Mouse (Mus musculus) limb, embryonic 14.5 days (tissue): ENCODE results near the gene E030018B13Rik. TPM values are rescaled to one million over a fixed set of nuclear protein-coding genes. Genes with fewer than 3 reads are reported as not detected.

Experiments
- ATAC-seq: fragments of 200-750 bp; cut with Nextera tagmentation; 2 replicates; pipeline ENCODE4 v1.8.0; 2017; ENCODE audit warnings: low read depth, moderate number of reproducible peaks, moderate TSS enrichment; ENCODE audit not compliant: low FRiP score
- DNase-seq: peaks from one replicate; pipeline ENCODE4 v3.0.0-alpha.2; 2015; ENCODE audit warnings: low spot score
- H3K27ac ChIP-seq: fragments of 300-500 bp; sonication (generic); replicated peaks from 2 replicates; pipeline ENCODE4 v1.5.1; 2014; ENCODE audit warnings: low read depth, mild to moderate bottlenecking, low read length, moderate library complexity, mixed read lengths
- H3K27me3 ChIP-seq: fragments of 300-500 bp; sonication (generic); 2 replicates; pipeline ENCODE4 v1.6.1; 2014; ENCODE audit warnings: low read length, mixed read lengths; ENCODE audit not compliant: control insufficient read depth, insufficient read depth
- H3K36me3 ChIP-seq: fragments of 300-500 bp; sonication (generic); 2 replicates; pipeline ENCODE4 v1.6.1; 2014; ENCODE audit warnings: mild to moderate bottlenecking, low read length, moderate library complexity, mixed read lengths; ENCODE audit not compliant: control insufficient read depth, insufficient read depth
- H3K4me1 ChIP-seq: fragments of 300-500 bp; sonication (generic); 2 replicates; pipeline ENCODE4 v1.6.1; 2014; ENCODE audit warnings: antibody characterized with exemption, low read length, mixed read lengths; ENCODE audit not compliant: control insufficient read depth, insufficient read depth
- H3K4me2 ChIP-seq: fragments of 300-500 bp; sonication (generic); replicated peaks from 2 replicates; pipeline ENCODE4 v1.6.1; 2014; ENCODE audit warnings: low read depth, mild to moderate bottlenecking, low read length, moderate library complexity; ENCODE audit not compliant: severe bottlenecking
- H3K4me3 ChIP-seq: fragments of 300-500 bp; sonication (generic); replicated peaks from 2 replicates; pipeline ENCODE4 v1.5.1; 2014; ENCODE audit warnings: low read length
- H3K9ac ChIP-seq: fragments of 300-500 bp; sonication (generic); 2 replicates; pipeline ENCODE4 v1.6.1; 2014; ENCODE audit warnings: mild to moderate bottlenecking, low read depth, low read length, moderate library complexity; ENCODE audit not compliant: severe bottlenecking
- H3K9me3 ChIP-seq: fragments of 300-500 bp; sonication (generic); 2 replicates; pipeline ENCODE4 v1.6.1; 2016; ENCODE audit warnings: low read length; ENCODE audit not compliant: control insufficient read depth
- POLR2A ChIP-seq: fragments of 200-500 bp; IDR thresholded peaks from 2 replicates; pipeline ENCODE4 v1.8.0; 2012; ENCODE audit warnings: inconsistent platforms, mild to moderate bottlenecking, moderate library complexity, borderline replicate concordance; ENCODE audit not compliant: insufficient read depth, insufficient read length; ENCODE audit errors: extremely low read depth
- whole genome bisulfite sequencing: fragments of 180-500 bp; shearing (Covaris S2); extraction: QIAGEN DNeasy Blood & Tissue Kit; methylation state at CpG from one replicate; pipeline ENCODE4 v1.1.7; 2014; 5-methylcytosine and 5-hydroxymethylcytosine counted together
- polyA plus RNA-seq, 2 experiments: library from polyadenylated mRNA; depleted of rRNA in 1 of 2; stranded (reverse) in 1 of 2; unstranded in 1 of 2; fragments of >200 nt; fragmentation: Nextera tagmentation in 1 of 2; extraction: Ambion mirVana in 1 of 2; gene quantifications; 2 replicates each; pipeline versions ENCODE4 v1.2.1 to v1.2.3; 2012 to 2014

Gene E030018B13Rik
- polyA plus RNA-seq, 2 experiments = not detected

- ATAC-seq (no peak), DNase-seq (no peak)
- Histone ChIP-seq H3K4me3 (no peak overlapping the region), H3K9me3 (no peaks in the 10 kb centered on the region), H3K4me1 (peaks cover 42% of the 10 kb centered on the region), H3K36me3 (no peaks in the 10 kb centered on the region), H3K27ac (peak overlapping the region; percentile 21; the same call in 1 of the 2 replicates), H3K4me2 (no peak overlapping the region), H3K27me3 (no peaks in the 10 kb centered on the region), H3K9ac (no peak overlapping the region)
- no peak for TF ChIP-seq POLR2A
- WGBS = 86% methylated on average over 5 of the region's 5 CpGs
Observed at GRCm38 (mm10) chr7:63907778-63908495, 8.7 kb upstream of the E030018B13Rik start.

DNA sequence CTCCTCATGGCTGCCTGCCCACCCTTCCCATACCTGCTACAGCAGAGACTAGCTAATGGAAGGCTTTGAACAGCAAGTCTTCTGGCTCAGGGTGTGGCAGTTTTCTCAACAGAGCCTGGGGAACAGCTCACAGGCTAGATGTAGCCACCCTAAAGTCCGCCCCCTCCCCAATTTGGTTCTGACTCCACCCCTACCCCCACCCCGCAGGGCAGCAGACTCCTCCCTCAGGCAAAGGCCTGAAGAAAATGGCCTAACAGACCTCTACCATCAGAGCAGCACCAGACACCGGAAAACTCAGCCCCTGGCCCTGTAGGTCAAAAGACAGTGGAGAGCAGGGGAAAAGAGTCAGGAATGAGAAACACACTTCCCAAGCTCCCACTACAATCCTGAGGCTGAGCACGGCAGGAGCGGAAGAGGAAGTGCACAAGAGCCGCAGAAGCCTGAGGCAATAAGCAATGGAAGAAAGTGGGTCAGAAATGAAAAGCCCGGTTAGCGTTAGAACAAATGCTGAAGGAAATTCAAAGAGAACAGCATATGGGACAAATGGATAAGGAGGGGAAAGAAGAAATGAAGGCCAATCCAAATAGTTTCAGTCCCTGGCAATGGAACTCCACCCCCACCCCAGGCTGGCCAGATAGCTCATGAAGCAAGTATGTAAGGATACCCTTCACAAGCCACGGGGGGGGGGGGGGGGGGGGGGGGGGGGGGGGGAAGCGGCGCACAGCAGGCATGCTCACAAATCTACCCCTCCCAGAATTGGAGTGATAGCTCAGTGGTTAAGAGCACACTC lies 8.0 kb upstream of the E030018B13Rik start:
- no peak overlapping the region for H3K4me2 ChIP-seq
- H3K9ac ChIP-seq = no peak overlapping the region

DNA sequence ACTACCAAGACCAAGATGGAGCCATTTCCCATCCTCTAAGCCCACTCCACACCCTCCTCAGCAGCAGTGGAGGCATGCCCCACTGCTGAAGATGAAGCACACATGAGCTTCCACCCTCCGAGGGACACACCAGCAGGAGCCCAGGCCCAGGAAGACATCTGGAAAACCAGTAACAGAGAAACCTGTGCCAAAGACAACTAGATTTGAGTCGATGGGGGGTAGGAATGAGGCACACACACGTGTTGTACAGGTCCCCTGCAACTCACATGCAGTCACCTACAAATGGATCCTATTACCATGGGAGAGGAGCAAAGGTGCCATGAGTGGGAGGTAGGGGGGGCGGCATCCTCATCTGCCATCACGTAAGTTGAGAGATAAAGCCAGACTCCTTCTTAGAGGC lies 6.4 kb upstream of the E030018B13Rik start:
- peaks cover 45% of the 10 kb centered on the region for H3K4me1 ChIP-seq
- H3K4me2 ChIP-seq = no peak overlapping the region
- no peaks in the 10 kb centered on the region for H3K9me3 ChIP-seq
- no peak for TF ChIP-seq POLR2A
- H3K27me3 ChIP-seq = no peaks in the 10 kb centered on the region
- no peak for ATAC-seq
- H3K4me3 ChIP-seq = no peak overlapping the region
- 66% methylated on average over 5 of the region's 5 CpGs for WGBS
- no peaks in the 10 kb centered on the region for H3K36me3 ChIP-seq
- no peak overlapping the region for H3K27ac ChIP-seq
- no peak for DNase-seq
- no peak overlapping the region for H3K9ac ChIP-seq

More for the DNA sequence above, 8.0 kb upstream of the E030018B13Rik start:
- Histone ChIP-seq H3K36me3 (no peaks in the 10 kb centered on the region), H3K9me3 (no peaks in the 10 kb centered on the region), H3K27me3 (no peaks in the 10 kb centered on the region), H3K4me3 (no peak overlapping the region), H3K27ac (peak overlapping the region; percentile 44), H3K4me1 (peaks cover 47% of the 10 kb centered on the region)
- WGBS = 25% methylated on average over 8 of the region's 11 CpGs
- TF ChIP-seq POLR2A = no peak
- no peak for ATAC-seq
- DNase-seq = no peak

DNA sequence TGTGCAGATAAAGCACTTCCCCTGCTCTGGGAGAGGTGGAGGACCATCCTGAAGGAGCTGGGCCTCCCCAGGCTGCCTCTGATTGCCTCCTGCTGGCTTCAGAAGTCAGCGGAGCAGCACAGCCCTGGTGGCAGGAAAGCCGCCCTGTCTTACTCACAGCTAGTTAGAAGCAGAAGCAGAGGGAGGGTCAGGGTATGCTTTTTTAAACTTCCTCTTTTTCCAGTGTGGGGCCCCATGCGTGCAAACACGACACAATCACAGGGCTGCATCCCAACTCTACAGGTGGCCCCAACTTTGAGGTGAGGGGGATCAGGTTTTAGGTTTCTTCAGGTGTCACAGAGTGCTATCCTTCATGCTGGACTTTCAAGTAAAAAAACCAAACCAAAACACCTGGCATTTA lies 5.7 kb upstream of the E030018B13Rik start:
- WGBS = 40% methylated on average over 4 of the region's 4 CpGs
- ATAC-seq (no peak), DNase-seq (no peak)
- no peak overlapping the region for H3K4me2 ChIP-seq
- TF ChIP-seq POLR2A = no peak
- no peaks in the 10 kb centered on the region for H3K9me3 ChIP-seq
- H3K4me3 ChIP-seq = no peak overlapping the region
- H3K27me3 ChIP-seq = no peaks in the 10 kb centered on the region
- H3K27ac ChIP-seq = no peak overlapping the region
- no peak overlapping the region for H3K9ac ChIP-seq
- H3K36me3 ChIP-seq = no peaks in the 10 kb centered on the region
- peaks cover 45% of the 10 kb centered on the region for H3K4me1 ChIP-seq

GRCm38 (mm10) chr7:63911383-63912233 lies 5.0 kb upstream of the E030018B13Rik start:
- no peak for TF ChIP-seq POLR2A
- Histone ChIP-seq H3K36me3 (no peaks in the 10 kb centered on the region), H3K4me2 (no peak overlapping the region), H3K4me1 (peaks cover 45% of the 10 kb centered on the region), H3K9ac (no peak overlapping the region), H3K27ac (peak overlapping the region; percentile 52), H3K4me3 (no peak overlapping the region), H3K9me3 (no peaks in the 10 kb centered on the region), H3K27me3 (no peaks in the 10 kb centered on the region)
- DNase-seq (peak; percentile 36), ATAC-seq (no peak)
- 53% methylated on average over 8 of the region's 8 CpGs for WGBS
